Mouse (Mus musculus): ENCODE results near the gene Exoc2.

Gene Exoc2

DNA sequence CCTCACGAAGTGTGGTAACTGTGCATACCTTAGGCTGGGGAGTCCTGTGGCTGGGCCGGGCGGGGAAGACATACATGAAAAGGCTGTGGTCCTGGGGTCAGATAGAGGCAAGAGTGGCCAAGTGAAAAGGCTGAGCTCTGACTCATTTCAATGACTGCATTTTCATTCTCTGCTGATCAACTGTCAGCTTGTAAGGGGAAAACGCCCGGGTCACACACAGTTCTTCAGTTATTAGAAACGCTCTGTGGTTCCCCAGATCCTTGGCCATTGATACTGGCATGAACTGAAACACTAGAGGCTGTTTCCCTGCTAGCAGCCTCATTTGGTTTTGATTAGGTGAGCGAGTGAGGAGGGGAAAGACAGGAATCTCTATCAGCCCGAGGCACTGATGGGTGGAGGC, 191.5 kb downstream of the Exoc2 start:
- in situ Hi-C loops (cut with MboI, MseI) = no loop called here

DNA sequence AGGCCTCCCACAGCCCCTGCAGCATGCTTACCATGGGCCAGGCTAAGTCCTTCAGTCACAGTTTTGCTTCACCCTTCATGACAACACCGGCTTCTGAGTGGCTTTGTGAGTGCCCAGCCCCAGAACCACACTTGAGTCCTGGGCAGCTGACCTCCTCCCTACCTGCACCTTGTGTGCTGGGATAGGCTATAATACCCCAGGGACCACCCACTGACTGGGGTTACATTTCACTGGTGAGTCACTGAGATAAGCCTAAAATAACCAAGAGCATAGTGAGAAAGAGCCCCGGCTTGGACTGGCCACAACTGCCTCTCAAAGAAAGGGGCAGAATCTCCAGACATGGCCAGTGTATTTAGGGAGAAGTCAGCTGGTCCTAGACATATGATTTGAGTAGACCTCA, 192.0 kb downstream of the Exoc2 start:
- in situ Hi-C loops (cut with MboI, MseI) = no loop called here

DNA sequence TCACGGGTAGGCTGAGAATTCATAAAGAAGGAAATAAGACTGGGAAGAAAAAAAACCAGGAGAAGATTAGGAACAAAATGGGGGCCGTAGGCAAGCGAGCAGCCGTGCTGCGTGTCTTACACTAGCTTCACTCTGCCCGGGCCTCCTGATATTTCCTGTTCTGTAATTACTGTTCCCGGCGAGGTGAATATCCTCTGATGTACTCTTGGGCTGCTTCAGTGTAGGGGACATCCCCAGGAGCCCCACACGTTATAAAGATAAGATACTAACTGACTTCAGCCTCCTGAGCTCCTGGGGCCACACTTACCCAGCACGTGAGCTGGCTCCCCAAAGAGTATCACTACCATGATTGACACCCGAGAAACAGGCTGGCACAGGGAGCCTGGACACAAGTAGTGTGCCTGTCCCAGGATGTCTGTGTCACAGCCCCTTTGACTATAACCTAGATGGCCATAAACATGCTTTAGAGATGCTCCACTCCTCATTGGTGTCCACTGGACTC, 196.2 kb downstream of the Exoc2 start:
- in situ Hi-C loops (cut with MboI, MseI) = no loop called here

DNA sequence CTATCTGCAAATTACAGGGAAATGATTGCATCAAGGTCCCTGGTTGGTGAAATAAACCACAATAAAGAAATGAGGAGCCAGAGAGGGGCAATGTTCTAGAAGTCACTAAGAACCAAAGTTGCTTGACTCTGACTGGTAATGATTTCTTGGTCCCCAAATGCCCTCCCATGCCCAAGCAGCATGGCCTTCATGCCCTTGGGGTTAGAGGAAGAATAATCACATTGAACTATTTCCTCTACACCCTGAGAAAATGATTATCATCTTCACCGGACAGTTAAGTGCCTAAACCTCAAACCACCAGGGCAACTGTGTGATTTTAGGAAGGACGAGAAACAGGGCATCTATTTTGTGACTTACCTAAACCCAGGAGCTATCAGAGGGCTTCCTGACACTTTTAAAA, 197.9 kb downstream of the Exoc2 start:
- in situ Hi-C loops (cut with MboI, MseI) = no loop called here

DNA sequence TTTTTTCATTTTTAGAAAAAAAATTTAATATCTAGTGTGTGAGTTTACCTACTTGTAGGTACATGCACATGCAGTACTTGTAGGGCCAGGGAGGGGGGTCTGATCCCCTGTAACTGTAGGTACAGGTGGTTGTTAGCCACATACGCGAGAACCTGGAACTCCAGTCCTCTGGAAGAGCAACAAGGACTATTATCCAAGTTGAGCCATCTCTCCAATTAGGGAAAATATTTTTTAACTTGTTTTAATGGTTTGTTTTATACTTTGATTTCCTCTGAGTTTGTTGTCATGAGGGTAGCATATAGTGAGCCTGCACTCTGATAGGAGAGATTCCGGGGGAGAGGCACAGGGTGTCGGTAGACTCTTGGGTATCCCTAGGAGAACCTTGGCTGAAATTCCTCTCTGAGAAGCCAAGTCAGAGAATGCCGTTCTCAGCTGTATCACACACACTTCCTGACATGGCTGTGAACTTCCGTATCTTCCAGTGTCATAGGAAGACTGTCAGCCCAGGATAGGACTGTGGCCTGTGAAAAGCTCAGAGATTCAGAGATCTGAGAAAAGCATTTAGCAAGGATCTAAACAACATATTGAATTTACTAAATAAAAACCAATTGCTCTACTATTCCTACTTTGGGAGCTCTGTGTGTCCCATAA, 206.3 kb downstream of the Exoc2 start:
- in situ Hi-C loops (cut with MboI, MseI) = no loop called here

DNA sequence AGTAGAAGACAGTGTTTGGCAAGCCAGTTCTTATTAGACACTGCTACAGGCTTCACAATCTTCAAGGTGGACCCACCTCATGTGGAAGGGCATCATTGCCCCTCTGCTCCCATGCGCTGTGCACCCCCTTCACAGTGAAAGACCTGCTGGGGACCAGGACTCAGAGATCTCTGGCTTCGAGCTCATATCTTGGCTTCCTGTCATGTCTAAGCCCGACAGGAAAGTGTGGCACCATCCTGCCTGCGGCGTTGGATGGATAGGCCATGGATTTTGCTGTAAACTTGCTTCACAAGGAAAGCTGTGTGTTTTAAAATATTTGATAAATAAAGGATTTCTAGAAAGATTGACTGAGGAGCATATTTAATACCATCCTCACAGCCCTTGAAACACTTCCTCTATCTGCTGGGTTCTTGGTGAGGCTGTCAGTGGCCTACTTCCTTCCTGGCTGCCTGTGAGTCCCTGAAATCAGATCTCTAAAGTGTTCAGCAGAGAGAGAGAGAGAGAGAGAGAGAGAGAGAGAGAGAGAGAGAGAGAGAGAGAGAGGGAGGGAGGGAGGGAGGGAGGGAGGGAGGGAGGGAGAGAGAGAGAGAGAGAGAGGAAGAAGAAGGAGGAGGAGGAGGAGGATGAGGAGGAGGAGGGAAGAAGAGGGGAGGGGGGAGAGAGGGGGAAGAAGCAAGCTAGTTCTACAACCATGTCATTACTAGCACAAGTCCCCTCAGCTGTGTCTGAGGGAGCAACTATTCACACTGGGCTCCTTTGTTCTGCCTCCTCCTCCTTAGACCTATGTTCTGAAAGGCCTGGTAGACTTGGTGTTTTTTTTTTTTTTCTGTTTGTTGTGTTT, 207.0 kb downstream of the Exoc2 start:
- in situ Hi-C loops (cut with MboI, MseI) = no loop called here

DNA sequence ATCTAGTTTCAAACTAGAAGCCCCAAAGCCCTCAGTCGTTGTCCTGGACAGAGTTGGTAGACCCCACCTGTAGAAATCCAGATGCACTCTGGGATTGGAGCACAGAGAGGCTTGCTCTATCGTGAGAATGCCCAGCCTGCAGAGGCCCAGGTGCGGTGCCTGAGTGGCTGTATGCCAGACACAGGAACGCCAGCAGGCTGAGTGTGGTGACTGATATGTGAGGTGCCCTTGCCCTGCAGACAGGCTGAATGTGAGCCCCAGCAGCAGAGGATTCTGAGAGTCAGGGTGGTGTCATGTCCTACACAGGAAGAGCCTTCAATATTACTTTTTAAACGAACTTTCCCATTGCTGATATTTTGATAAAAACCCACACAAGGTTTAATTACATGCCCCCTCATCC, 208.0 kb downstream of the Exoc2 start:
- in situ Hi-C loops (cut with MboI, MseI) = no loop called here

DNA sequence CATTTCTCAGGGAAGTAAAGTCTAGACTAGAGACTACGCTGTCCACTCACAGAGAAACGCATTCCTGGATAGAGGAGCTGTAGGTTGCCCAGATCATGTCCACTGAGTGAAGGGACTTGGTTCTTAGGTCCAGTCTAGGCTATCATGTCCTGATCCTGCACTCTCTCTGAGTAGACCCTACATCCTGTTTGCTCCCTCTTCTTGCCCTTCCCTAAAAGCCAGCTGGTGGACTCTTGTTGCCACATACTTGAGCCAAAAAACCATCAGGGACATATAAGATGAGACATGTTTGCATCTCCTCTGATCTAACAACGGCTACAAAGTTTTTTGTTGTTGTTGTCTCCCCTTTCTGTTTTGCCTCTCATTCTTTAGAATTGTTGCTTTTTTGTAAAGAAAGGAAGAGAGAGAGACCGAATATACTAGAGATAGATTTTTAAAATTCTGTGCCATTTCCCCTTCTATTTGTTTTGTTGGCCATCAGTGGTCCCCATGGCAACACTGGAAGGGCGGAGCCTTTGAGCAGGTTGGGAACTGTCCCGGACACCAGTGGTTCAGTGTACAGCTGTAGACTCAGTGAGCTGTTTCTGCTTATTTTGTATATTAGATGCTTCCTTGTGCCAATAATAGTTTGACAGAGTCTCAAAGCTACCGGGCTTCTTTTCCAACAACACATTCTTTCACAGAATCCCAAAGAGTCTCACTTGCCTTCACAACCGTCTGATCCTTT, 209.7 kb downstream of the Exoc2 start:
- in situ Hi-C loops (cut with MboI, MseI) = no loop called here
